Mouse (Mus musculus): Measurements from ENCODE around the gene Ccdc82.

Ccdc82 gene

DNA sequence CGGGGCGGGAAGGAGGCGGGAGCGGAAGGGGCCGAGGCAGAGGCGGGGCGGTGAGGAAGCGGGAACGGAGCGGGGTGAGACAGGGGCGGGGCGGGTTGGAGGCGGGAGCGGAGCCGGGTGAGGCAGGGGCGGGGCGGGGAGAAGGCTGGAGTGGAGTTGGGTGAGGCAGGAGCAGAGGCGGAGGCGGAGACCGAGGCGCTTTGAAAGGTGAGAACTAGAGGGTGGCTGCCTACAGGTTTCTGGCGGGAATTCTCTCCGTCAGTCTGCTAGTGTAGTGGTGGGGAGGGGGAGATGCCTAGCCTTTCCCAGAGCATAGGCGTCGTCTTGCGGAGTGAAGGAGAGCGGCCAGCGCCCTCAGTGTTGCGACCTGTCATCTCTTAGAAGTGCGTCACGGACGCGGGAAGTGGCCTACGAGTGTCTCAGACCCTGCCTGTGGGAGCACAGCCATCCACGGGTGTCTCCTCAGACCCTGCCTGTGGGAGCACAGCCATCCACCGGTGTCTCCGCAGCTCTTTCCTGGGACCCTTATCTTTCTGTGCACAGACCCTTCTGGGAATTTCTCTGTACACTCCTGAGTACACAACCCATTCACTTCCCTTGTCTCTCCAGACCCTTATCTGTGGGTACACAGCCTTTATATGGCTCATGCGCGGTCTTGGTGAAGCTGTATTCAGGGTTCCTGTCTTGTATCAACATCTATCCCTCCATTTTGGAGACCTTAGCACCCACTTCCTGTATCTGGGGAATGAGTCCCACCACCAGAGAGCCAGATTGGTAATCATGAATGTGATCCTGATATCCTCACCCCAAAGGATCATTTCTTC, at the start of gene Ccdc82:
Gene Ccdc82, plus strand, starts transcription at position 141 of the 824 bp plus-strand sequence.
- DNase-seq, result peak; percentile 88

DNA sequence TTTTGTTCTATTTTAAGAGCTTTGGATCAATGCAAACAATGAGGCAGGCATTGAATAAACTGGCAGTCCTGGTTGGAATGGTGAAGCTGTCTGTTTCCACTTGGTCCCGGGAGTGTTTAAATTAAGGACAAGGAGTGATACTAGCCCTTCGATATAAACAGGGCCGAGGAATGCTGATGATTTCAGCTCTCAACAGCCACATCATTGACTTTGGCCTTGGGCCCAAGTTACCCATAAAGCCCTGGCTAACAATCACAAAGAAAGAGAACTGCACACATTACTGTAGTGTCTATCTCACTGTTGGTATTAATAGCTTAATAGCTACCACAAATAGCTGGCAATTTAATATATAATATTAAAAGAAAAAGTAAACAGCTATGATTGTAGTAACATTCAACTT, 46.7 kb upstream of the Ccdc82 start:
- DNase-seq, result no peak

DNA sequence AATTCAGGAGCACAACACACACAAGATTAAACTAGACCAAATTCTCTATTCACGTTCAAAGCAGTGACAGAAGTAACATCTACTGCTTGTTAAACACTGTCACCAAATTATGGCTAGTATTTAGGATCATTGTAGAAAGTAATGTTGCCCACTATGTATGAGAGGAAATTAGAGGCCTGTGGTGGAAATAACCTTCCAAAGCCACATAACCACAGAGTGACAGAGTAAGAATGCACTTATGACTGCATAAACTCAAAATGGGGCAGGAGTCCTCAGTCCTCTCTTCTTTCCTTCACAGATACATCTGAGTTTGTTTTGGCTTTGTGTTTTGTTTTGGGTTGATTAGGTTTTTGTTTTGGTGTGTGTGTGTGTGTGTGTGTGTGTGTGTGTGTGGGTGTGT, 43.6 kb upstream of the Ccdc82 start:
- DNase-seq, result no peak

DNA sequence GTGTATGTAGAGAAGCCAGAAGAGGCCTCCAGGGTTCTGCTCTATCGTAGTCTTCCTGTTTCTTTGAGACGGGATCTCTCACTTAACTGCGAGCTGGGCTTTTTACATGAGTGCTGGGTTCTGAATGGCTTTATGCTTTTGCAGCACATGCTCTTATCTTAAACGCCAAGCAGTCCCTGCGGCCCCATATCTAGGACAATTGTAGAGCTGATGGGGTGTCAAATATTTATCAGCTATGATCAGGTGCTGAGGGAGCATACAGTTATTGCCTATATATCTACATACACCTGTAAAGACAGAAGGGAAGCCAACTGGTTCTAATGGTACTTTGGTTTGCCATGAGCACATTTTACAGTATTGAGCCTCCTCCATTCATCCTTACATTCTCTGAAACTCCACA, 43.1 kb upstream of the Ccdc82 start:
- no peak for DNase-seq

DNA sequence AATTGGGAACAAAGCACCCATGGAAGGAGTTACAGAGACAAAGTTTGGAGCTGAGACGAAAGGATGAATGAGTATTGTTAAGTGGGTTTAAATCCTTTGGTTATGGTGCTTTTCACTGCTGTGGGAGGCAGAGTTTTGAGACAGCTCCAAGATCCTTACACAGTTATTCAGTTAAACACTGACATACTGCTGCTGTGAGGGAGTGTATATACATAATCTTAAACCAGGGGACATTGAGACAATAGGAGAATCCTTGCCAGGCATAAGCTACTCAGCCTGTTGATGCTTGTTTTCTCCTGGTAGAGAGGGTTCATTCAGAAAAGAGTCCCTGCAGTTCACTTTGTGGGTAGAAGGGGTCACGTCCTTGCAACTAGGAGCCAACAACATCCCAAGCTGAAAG, 40.4 kb upstream of the Ccdc82 start:
- DNase-seq, result no peak

DNA sequence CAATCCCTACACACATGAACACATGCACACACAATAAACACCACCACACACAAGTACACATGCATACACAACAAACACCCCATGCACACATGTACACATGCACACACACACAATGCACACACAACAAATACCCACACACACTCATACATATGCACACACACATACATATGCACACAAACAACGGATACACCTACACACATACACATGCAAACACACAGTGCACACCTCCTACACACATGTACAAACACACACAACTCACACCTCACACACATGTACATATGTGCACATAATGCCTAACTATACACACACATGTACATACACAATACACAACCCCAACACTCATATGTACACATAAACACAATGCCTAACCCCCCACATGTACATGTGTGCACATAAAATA, 20.9 kb upstream of the Ccdc82 start:
- no peak for DNase-seq

DNA sequence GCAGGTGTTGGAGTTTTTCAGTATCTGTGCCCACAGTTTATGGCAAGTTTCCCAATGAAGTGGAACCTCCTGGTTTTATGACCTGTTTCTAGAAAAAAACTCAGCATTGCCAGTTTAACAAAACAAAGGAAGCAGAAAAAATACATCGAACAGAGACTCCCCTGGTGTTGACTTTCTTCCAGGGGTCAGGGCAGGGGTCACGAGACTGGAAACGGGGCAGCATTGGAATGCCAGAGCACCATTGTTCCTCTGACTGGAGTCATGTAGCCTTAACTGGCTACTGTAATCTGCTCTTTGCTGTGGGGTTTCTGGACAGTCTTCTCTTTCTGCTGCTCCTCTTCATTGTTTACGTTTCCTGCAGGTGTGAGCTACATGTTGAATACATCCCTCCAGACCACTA, 16.2 kb upstream of the Ccdc82 start:
- DNase-seq, result no peak

DNA sequence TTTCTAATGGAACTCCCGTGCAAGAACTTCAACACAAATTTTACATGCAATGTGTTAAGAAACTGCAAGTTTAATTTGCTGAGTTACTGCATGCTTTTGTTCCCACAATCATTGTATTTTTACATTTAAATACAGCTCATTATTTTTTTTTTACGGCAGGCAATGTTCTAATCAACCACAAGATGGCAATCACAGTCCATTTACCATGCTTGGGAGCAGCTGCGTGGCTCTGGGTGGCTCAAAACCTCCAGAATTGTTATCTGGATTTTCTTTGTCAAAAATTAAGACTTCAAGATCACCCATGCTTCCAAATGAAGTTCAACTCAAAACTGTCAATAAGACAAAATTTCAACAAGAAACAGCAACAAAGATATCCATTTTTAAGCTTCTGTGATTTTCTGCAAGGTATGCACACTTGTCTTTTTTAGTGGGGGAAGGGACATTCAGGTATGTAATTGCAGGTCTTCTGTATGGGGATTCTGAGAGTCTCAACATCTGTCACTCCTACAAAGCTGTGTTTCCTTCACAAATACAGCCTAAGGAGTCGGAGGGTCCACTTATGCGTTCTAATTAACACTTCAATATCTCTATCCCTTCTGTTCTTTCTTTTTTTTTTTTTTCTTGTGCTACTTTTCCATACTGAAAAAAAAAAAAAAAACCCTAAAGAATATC, 15.1 kb upstream of the Ccdc82 start:
- DNase-seq, result no peak

DNA sequence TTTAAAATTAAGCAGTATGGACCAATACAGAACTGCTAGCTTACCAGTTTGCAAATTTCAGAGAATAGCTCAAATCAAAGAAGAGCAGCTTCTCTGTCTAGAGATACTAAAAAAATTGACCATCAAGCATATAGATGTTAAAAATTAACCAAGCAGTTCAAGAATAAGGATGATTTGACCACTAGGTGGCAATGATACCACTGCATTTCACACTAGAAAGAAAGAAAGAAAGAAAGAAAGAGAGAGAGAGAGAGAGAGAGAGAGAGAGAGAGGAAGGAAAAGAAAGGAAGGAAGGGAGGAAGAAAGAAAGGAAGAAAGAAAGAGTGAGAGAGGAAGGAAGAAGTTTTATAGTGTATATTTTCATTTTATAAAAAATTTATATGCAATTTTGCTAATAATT, 4.4 kb upstream of the Ccdc82 start:
- DNase-seq, result no peak

DNA sequence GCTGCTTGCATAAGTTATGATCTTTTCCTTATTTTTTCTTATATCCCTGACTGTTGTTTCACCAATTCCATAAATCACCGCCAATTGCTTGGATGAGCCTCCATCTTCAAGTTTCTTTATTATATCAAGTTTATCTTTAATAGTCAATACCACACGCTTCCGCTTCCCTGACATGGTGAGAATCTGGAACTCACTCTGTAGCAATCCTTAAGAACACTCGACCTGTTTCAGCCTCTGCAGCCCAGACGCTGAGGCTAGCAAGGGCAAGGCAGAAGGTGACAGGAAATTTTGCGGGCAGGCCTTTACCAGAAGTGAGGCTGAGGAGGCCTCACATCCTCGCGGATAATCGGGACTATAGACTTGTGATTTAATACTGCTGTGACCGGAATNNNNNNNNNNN, 1.3 kb upstream of the Ccdc82 start, which contains the start of gene Jrkl:
Gene Jrkl, minus strand, starts transcription at position 349 of the 400 bp plus-strand sequence.
- DNase-seq, result peak; percentile 43

DNA sequence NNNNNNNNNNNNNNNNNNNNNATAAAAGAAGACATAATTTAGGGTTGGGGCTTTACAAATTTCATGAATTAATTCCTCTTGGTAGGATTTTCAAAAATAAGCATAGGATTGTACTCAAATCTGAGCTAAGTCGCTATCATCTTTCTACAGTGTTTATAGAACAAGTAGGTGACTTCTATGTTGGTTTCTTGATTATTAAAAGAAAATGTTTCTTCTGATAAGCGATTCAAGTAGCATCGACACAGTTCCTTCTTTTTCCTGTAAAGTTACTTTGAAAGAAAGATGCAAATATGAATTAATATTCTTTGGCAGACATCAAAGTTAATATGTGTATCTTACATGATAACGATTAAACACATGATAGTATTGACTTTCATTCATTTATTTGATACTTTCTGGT, 1.3 kb downstream of the Ccdc82 start:
- DNase-seq, result no peak

DNA sequence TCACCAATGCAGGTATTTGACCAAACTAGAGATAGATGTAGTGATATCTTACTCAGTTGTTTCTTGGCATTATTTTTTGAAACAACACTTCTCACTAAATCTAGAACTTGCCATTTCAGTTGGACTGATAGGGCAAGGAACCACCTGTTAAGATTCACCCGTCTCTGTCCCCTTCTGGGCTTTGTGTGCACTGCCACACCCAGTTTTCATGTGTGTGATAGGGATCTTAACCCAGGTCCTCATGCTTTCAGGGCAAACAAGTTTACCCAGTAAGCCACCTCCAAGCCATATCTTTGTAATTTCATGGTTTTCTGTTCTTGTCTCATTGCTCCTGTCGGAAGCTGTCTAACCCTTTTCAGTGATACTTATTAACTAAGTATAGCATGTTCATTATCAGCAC, 4.5 kb downstream of the Ccdc82 start:
- no peak for DNase-seq

DNA sequence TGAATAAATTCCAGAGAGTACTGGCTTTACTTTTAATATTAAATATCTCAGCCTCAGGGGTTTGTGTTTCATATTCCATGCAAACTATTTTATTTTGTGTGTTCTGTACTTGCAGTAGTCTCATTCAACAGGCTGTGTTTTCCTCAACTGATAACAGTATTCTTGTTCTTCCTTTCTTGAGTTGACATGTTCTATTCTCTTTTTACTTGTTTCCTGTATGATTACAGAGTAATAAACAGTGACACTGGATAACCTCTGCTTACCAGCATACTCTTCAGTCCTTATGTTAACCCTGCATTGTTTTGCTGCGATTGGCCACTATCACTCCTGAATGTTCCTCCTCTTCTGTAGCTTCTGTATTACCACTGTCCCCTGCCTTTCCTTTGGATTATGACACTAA, 10.0 kb downstream of the Ccdc82 start:
- no peak for DNase-seq

DNA sequence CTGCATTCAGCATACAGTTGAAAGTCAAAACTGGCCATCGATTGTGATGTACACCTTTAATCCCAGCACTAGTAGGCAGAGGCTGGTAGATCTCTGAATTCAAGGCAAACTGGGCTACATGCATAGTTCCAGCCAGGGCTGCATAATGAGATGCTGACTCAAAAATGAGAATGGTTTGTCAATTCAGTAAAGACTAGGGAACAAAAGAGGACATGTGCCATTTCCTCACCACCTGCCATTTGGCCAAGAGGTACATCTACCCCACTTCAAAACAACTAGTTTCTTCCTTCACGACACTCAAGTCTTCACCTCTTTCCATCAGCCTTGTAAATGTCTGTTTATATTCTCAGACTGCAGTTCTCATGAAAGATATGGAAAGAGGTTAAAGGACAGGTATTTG, 11.4 kb downstream of the Ccdc82 start:
- DNase-seq, result no peak

DNA sequence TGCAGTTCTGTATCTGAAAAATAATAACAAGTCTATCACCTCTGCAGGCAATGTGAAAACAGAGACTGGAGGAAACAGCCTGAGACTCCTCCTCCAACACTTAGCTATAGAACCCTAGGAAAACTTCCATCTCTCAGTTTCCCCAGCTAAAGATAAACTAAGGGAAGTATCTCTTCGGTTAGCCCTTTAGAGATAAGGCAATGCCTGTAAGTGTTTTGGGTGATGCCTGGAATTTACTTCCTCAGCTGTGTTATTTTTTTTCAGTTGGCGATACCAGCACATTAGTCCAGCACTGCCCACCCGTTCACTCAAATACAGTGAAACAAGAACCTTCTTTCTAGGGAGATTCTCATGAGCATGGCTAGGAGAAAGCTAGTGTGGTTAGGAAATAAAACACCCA, 14.2 kb downstream of the Ccdc82 start:
- no peak for DNase-seq

DNA sequence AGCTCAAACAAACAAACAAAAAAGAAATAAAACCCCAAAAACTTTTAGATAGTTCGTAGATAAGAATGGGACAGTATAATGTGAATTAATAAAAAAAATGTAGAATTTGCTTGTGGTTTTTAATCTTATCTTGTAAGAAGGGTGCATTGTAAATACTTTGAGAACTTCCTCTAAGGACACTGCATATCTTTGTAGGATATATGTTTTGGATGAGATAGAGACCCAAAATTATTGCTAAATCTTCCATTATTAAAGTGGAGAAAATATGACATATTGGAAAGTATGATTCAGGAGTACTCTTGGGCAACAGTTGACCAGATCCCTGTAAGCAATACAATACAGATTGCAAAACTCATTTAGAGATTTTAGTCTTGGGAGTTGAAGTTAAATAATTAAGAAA, 26.5 kb downstream of the Ccdc82 start:
- no peak for DNase-seq

DNA sequence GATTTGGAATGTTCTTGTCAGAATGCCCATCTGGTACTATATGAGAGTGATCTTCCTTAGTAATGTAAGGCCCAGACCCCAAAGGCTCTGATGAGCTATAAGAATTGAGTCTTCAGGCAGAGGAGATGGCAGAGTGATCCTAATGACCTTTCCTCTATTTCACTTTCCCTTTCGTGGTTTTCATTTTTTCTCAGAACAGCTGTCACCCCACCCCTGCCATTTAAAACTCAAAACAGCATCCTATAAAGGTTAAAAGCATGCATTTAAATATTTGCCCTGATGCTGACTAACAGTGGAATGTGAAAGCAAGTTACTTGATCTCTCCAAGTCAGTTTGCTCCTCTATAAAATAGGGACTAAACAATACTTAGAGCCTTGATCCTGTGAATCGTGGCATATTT, 40.7 kb downstream of the Ccdc82 start:
- DNase-seq, result no peak

DNA sequence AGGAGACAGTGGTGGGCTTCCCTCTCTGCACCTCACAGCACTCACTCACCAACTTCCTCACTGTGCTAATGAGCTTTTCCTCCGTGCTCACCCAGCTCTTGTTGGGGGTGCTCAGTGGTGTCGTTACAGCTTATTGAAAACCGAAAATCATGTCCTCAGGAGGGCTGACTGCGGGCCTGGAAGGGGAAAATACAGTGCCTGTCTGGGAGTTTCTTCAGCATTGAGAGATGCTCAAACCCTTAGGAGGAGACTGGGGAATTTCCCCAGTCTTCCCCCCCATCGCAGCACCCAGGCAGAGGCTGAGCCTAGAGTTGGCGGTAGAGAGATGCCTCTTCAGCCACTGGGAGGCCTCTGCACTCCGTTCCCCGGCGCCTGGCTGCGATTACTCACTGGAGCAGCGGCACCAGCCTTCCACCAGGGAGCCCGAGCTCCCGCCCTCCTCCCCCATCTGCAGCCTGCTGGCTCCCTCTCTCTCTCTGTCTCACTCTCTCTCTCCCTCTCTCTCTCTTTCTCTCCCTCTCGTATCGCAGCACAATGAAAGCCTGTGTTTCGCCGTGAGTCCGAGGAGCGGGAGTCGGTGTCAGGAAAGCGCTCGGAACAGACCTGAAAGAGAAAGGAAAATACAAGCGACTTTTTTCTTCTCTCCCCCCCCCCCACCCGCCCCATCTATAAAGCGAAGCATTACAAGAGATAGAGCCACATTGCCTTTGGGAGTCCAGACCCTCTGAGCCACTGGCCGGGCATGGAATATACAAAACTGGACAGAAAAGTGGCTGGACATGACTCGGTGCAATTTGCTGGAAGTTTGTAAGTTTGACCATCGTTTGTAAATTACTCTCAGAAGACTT, 49.7 kb downstream of the Ccdc82 start:
- DNase-seq, result peak; percentile 88

DNA sequence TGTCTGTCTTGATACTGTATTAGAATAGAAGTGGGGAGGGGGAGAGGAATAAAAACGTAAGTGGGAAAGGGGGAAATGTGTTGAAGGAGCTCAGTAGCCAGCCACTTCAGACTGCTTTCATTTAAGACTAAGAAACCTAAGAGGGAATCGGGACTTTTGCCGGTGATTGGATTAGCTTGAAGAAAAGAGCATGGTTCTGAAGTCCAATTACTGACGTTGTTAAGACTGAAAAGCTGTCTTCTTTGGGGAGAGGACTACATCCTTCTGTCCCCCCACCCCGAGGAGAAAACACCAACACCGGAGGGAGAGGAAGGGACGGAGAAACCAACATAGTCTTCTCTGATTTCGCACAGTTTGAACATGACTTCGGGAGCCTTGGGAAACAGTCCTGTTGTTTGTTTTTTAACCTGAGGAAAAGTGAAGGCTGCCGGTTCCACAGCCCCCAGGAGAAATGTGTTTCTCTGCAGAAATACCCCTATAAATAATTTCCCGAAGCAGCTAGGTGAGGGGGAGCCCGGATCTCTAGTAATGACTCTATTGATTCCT, 50.4 kb downstream of the Ccdc82 start:
- peak; percentile 34 for DNase-seq

DNA sequence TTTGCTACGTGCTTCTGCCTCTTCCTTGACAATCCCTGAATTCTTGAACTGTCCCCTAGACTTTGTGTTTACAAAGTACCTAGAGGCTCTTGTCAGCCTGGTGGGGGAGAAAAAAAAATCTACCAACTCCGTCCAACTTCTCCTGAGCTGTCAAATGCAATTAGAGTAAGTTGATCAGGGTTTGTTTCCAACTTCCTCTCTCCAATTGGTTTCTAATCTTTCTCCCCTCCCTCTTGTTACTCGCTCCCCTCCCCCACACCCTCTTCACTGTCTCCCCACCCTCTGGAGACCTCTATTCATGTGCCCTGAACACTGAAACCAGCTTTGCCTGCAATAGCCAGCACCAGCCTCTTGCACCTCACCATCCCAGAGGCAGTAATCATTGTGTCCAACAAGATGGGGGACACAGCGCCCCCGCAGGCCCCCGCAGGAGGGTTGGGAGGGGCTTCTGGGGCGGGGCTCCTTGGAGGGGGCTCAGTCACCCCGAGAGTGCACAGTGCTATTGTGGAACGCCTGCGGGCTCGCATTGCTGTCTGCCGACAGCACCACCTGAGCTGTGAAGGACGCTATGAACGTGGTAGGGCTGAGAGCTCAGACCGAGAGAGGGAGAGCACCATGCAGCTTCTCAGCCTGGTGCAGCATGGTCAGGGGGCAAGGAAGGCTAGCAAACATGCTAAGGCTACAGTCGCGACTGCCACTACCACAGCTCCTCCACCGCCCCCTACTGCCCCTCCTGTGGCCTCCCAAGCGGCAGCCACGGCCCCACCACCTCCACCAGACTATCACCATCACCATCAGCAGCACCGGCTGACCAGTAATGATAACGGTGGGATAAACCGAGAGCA, 51.1 kb downstream of the Ccdc82 start, which contains the start of gene Maml2:
Gene Maml2, plus strand, starts transcription at position 290 of the 845 bp plus-strand sequence.
- DNase-seq, result peak; percentile 65

DNA sequence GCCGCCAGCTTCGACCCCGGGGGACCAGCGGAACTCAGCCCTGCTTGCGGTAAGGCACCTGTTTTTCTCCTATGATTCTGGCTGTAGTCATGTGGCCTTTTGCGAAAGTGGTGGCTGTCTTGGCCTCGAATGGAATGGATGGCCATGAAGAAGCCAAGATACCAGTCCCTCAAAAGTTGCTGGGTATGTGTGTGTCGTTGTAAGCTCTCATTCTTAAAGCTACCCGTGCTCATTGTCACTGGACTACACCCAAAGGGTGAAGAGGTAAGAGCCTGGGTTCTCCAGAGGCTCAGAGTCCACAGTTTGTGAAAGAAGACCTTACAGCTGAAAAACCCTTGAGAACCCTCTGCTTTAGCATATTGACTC, 51.7 kb downstream of the Ccdc82 start:
- DNase-seq, result no peak

DNA sequence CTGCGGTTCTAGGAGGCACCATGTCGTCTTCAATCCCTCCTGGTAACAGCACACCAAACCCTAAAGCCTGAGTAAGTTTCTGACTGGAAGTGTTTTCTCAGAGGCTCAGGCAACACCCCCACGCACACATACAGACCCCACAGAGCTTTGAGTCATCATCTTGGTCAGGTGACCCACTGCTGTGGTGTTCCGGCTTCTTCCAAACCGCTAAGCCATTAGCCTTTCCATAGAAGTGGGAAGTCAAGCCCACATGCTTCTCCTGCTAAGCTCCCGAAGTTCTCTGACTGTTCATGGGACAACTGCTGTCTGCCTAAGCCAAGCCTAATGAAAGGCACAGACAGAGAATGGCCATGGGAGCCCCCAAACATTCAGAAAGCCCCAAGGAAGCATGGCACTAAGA, 52.4 kb downstream of the Ccdc82 start:
- DNase-seq, result no peak

All from kidney, adult 18-20 months (tissue).